Mouse (Mus musculus): Measurements from ENCODE around the gene Lypd5. TPM values are rescaled to one million over a fixed set of nuclear protein-coding genes. Genes with fewer than 3 reads are reported as not detected.

Lypd5 gene
- polyA plus RNA-seq, 1 experiment from 2014 or later: not detected

- ATAC-seq (ENCODE audit: insufficient number of reproducible peaks, insufficient read depth, low FRiP score, low read depth): no peak
Observed at GRCm38 (mm10) chr7:24343701-24344272, 5.2 kb upstream of the Lypd5 start.

GRCm38 (mm10) chr7:24346444-24346843, 2.6 kb upstream of the Lypd5 start:
- 59% methylated on average over 5 of the region's 5 CpGs for WGBS
- H3K27me3 ChIP-seq (ENCODE audit: control insufficient read depth, insufficient read depth, low read length): no peaks in the 10 kb centered on the region
- no peak for ATAC-seq (ENCODE audit: insufficient number of reproducible peaks, insufficient read depth, low FRiP score, low read depth)
- H3K9ac ChIP-seq (ENCODE audit: low read length): no peak overlapping the region
- no peaks in the 10 kb centered on the region for H3K9me3 ChIP-seq (ENCODE audit: control insufficient read depth, low read length)
- no peak overlapping the region for H3K27ac ChIP-seq (replicated peaks in 1 of 2; ENCODE audit: control insufficient read depth in 1 of 2, insufficient read depth in 1 of 2, low read depth in 2 of 2, low read length in 2 of 2)
- H3K36me3 ChIP-seq (ENCODE audit: control insufficient read depth, insufficient read depth, low read length): no peaks in the 10 kb centered on the region
- H3K4me2 ChIP-seq (ENCODE audit: low read length): no peak overlapping the region
- no peaks in the 10 kb centered on the region for H3K4me1 ChIP-seq (ENCODE audit: control insufficient read depth in 2 of 2, insufficient read depth in 2 of 2, low read length in 2 of 2)
- no peak overlapping the region for H3K4me3 ChIP-seq (ENCODE audit: control insufficient read depth in 1 of 2, insufficient read depth in 1 of 2, low read depth in 1 of 2, low read length in 2 of 2)

More at GRCm38 (mm10) chr7:24343701-24344272, 5.2 kb upstream of the Lypd5 start:
- Histone ChIP-seq H3K9ac (ENCODE audit: low read length) (no peak overlapping the region), H3K36me3 (ENCODE audit: control insufficient read depth, insufficient read depth, low read length) (no peaks in the 10 kb centered on the region), H3K9me3 (ENCODE audit: control insufficient read depth, low read length) (no peaks in the 10 kb centered on the region), H3K27ac (replicated peaks in 1 of 2; ENCODE audit: control insufficient read depth in 1 of 2, insufficient read depth in 1 of 2, low read depth in 2 of 2, low read length in 2 of 2) (no peak overlapping the region), H3K27me3 (ENCODE audit: control insufficient read depth, insufficient read depth, low read length) (no peaks in the 10 kb centered on the region), H3K4me3 (ENCODE audit: control insufficient read depth in 1 of 2, insufficient read depth in 1 of 2, low read depth in 1 of 2, low read length in 2 of 2) (no peak overlapping the region), H3K4me1 (ENCODE audit: control insufficient read depth in 2 of 2, insufficient read depth in 2 of 2, low read length in 2 of 2) (no peaks in the 10 kb centered on the region), H3K4me2 (ENCODE audit: low read length) (no peak overlapping the region)
- 62% methylated on average over 7 of the region's 7 CpGs for WGBS

- Histone ChIP-seq H3K9me3 (ENCODE audit: control insufficient read depth, low read length) (0 out of 2 replicates have a peak, but pooled peaks cover 2% of the 10 kb centered on the region), H3K4me1 (ENCODE audit: control insufficient read depth in 2 of 2, insufficient read depth in 2 of 2, low read length in 2 of 2) (no peaks in the 10 kb centered on the region), H3K36me3 (ENCODE audit: control insufficient read depth, insufficient read depth, low read length) (no peaks in the 10 kb centered on the region), H3K9ac (ENCODE audit: low read length) (no peak overlapping the region), H3K4me2 (ENCODE audit: low read length) (no peak overlapping the region), H3K27me3 (ENCODE audit: control insufficient read depth, insufficient read depth, low read length) (no peaks in the 10 kb centered on the region), H3K4me3 (ENCODE audit: control insufficient read depth in 1 of 2, insufficient read depth in 1 of 2, low read depth in 1 of 2, low read length in 2 of 2) (no peak overlapping the region), H3K27ac (replicated peaks in 1 of 2; ENCODE audit: control insufficient read depth in 1 of 2, insufficient read depth in 1 of 2, low read depth in 2 of 2, low read length in 2 of 2) (no peak overlapping the region)
- no peak for ATAC-seq (ENCODE audit: insufficient number of reproducible peaks, insufficient read depth, low FRiP score, low read depth)
- WGBS: 72% methylated on average over 6 of the region's 6 CpGs
Observed at GRCm38 (mm10) chr7:24355646-24356045, 6.7 kb downstream of the Lypd5 start.

GRCm38 (mm10) chr7:24356081-24356480, 7.1 kb downstream of the Lypd5 start:
- H3K36me3 ChIP-seq (ENCODE audit: control insufficient read depth, insufficient read depth, low read length): no peaks in the 10 kb centered on the region
- no peak overlapping the region for H3K9ac ChIP-seq (ENCODE audit: low read length)
- no peak overlapping the region for H3K27ac ChIP-seq (replicated peaks in 1 of 2; ENCODE audit: control insufficient read depth in 1 of 2, insufficient read depth in 1 of 2, low read depth in 2 of 2, low read length in 2 of 2)
- ATAC-seq (ENCODE audit: insufficient number of reproducible peaks, insufficient read depth, low FRiP score, low read depth): no peak
- H3K4me2 ChIP-seq (ENCODE audit: low read length): no peak overlapping the region
- no peaks in the 10 kb centered on the region for H3K27me3 ChIP-seq (ENCODE audit: control insufficient read depth, insufficient read depth, low read length)
- WGBS: 66% methylated on average over 10 of the region's 10 CpGs
- 0 out of 2 replicates have a peak, but pooled peaks cover 2% of the 10 kb centered on the region for H3K9me3 ChIP-seq (ENCODE audit: control insufficient read depth, low read length)
- no peak overlapping the region for H3K4me3 ChIP-seq (ENCODE audit: control insufficient read depth in 1 of 2, insufficient read depth in 1 of 2, low read depth in 1 of 2, low read length in 2 of 2)
- H3K4me1 ChIP-seq (ENCODE audit: control insufficient read depth in 2 of 2, insufficient read depth in 2 of 2, low read length in 2 of 2): no peaks in the 10 kb centered on the region

- no peak overlapping the region for H3K9ac ChIP-seq (ENCODE audit: low read length)
- no peaks in the 10 kb centered on the region for H3K4me1 ChIP-seq (ENCODE audit: control insufficient read depth in 2 of 2, insufficient read depth in 2 of 2, low read length in 2 of 2)
- H3K27me3 ChIP-seq (ENCODE audit: control insufficient read depth, insufficient read depth, low read length): no peaks in the 10 kb centered on the region
- ATAC-seq (ENCODE audit: insufficient number of reproducible peaks, insufficient read depth, low FRiP score, low read depth): no peak
- H3K4me3 ChIP-seq (ENCODE audit: control insufficient read depth in 1 of 2, insufficient read depth in 1 of 2, low read depth in 1 of 2, low read length in 2 of 2): no peak overlapping the region
- H3K9me3 ChIP-seq (ENCODE audit: control insufficient read depth, low read length): no peaks in the 10 kb centered on the region
- WGBS: 44% methylated on average over 4 of the region's 4 CpGs
- H3K4me2 ChIP-seq (ENCODE audit: low read length): no peak overlapping the region
- H3K36me3 ChIP-seq (ENCODE audit: control insufficient read depth, insufficient read depth, low read length): no peaks in the 10 kb centered on the region
- no peak overlapping the region for H3K27ac ChIP-seq (replicated peaks in 1 of 2; ENCODE audit: control insufficient read depth in 1 of 2, insufficient read depth in 1 of 2, low read depth in 2 of 2, low read length in 2 of 2)
Observed at GRCm38 (mm10) chr7:24357899-24358298, 8.9 kb downstream of the Lypd5 start.

- no peaks in the 10 kb centered on the region for H3K27me3 ChIP-seq (ENCODE audit: control insufficient read depth, insufficient read depth, low read length)
- H3K9ac ChIP-seq (ENCODE audit: low read length): no peak overlapping the region
- 20% methylated on average over 9 of the region's 9 CpGs for WGBS
- no peak overlapping the region for H3K27ac ChIP-seq (replicated peaks in 1 of 2; ENCODE audit: control insufficient read depth in 1 of 2, insufficient read depth in 1 of 2, low read depth in 2 of 2, low read length in 2 of 2)
- no peaks in the 10 kb centered on the region for H3K9me3 ChIP-seq (ENCODE audit: control insufficient read depth, low read length)
- H3K4me1 ChIP-seq (ENCODE audit: control insufficient read depth in 2 of 2, insufficient read depth in 2 of 2, low read length in 2 of 2): no peaks in the 10 kb centered on the region
- no peak overlapping the region for H3K4me3 ChIP-seq (ENCODE audit: control insufficient read depth in 1 of 2, insufficient read depth in 1 of 2, low read depth in 1 of 2, low read length in 2 of 2)
- no peak for ATAC-seq (ENCODE audit: insufficient number of reproducible peaks, insufficient read depth, low FRiP score, low read depth)
- no peak overlapping the region for H3K4me2 ChIP-seq (ENCODE audit: low read length)
- H3K36me3 ChIP-seq (ENCODE audit: control insufficient read depth, insufficient read depth, low read length): no peaks in the 10 kb centered on the region
Observed at GRCm38 (mm10) chr7:24359269-24359668, 10.3 kb downstream of the Lypd5 start.

- no peak for ATAC-seq (ENCODE audit: insufficient number of reproducible peaks, insufficient read depth, low FRiP score, low read depth)
- H3K4me1 ChIP-seq (ENCODE audit: control insufficient read depth in 2 of 2, insufficient read depth in 2 of 2, low read length in 2 of 2): no peaks in the 10 kb centered on the region
Observed at GRCm38 (mm10) chr7:24361001-24361400, 12.0 kb downstream of the Lypd5 start.

GRCm38 (mm10) chr7:24363228-24363627, 14.2 kb downstream of the Lypd5 start:
- Histone ChIP-seq H3K4me2 (ENCODE audit: low read length) (no peak overlapping the region), H3K9ac (ENCODE audit: low read length) (no peak overlapping the region), H3K27me3 (ENCODE audit: control insufficient read depth, insufficient read depth, low read length) (no peaks in the 10 kb centered on the region), H3K36me3 (ENCODE audit: control insufficient read depth, insufficient read depth, low read length) (no peaks in the 10 kb centered on the region), H3K9me3 (ENCODE audit: control insufficient read depth, low read length) (no peaks in the 10 kb centered on the region), H3K27ac (replicated peaks in 1 of 2; ENCODE audit: control insufficient read depth in 1 of 2, insufficient read depth in 1 of 2, low read depth in 2 of 2, low read length in 2 of 2) (no peak overlapping the region), H3K4me1 (ENCODE audit: control insufficient read depth in 2 of 2, insufficient read depth in 2 of 2, low read length in 2 of 2) (no peaks in the 10 kb centered on the region), H3K4me3 (ENCODE audit: control insufficient read depth in 1 of 2, insufficient read depth in 1 of 2, low read depth in 1 of 2, low read length in 2 of 2) (no peak overlapping the region)
- ATAC-seq (ENCODE audit: insufficient number of reproducible peaks, insufficient read depth, low FRiP score, low read depth): no peak
- 26% methylated on average over 7 of the region's 7 CpGs for WGBS

More at GRCm38 (mm10) chr7:24361001-24361400, 12.0 kb downstream of the Lypd5 start:
- Histone ChIP-seq H3K9me3 (ENCODE audit: control insufficient read depth, low read length) (no peaks in the 10 kb centered on the region), H3K4me3 (ENCODE audit: control insufficient read depth in 1 of 2, insufficient read depth in 1 of 2, low read depth in 1 of 2, low read length in 2 of 2) (no peak overlapping the region), H3K4me2 (ENCODE audit: low read length) (no peak overlapping the region), H3K36me3 (ENCODE audit: control insufficient read depth, insufficient read depth, low read length) (no peaks in the 10 kb centered on the region), H3K27me3 (ENCODE audit: control insufficient read depth, insufficient read depth, low read length) (no peaks in the 10 kb centered on the region), H3K9ac (ENCODE audit: low read length) (no peak overlapping the region), H3K27ac (replicated peaks in 1 of 2; ENCODE audit: control insufficient read depth in 1 of 2, insufficient read depth in 1 of 2, low read depth in 2 of 2, low read length in 2 of 2) (no peak overlapping the region)
- WGBS: 57% methylated on average over 4 of the region's 4 CpGs

All from heart, embryonic 14.5 days (tissue).